10 mouse cellular contexts compared by ENCODE assay signal in the genomic region with DNA sequence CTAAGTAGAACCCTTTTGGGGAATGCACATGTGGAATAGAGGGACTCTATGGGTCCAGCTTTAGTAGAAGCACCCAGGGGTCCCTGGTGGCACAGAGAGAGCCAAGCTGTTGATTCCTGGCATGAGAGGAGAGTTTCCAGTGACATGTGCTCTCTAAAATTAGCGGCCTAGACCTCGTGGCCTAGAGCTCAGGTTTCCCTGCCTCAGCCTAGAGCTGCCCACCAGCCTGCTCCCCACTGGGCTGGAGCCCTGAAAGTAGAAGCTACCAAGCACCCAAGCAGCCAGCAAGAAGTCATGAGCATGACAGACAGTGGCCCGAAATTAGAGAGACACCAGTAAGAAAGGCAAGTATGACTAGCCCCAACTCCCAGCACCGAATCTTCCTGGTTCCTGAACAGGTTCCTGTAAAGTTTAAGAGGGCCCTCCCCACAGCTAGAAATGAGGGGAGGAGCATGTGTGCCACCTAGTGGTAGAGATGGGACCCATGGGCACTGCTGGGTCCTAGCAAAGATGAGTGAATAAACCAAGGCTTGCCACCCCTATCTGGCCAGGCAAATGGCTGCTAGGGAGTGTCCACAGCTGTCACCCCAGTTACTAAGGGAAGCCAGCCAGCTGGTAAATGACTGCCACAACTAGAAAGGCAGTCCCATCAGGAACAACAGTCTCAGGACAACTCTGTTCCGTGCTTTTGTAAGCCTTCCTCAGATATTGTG. TPM values are rescaled to one million over a fixed set of nuclear protein-coding genes. Genes with fewer than 3 reads are reported as not detected.
DNase-seq lines count a peak whose midpoint lies in the region; ATAC-seq and TF ChIP-seq lines count a peak whose summit lies in the region.
"Had no signal": no experiment of that assay in that cellular context is flagged by ENCODE, and none has a peak within 500 bp of the region (broad histone marks: within the 10 kb centered on the region; RNA-seq: fewer than 3 reads in every experiment).

No protein-coding gene starts in this region.

- no peak overlapping the region for H3K4me2 ChIP-seq in liver, embryonic 12.5 days
- no peak overlapping the region for H3K4me2 ChIP-seq in heart, postnatal 0 days (ENCODE audit: low read depth, low read length)
- no peak overlapping the region for H3K4me2 ChIP-seq in midbrain, embryonic 13.5 days (replicated peaks)
- H3K4me2 ChIP-seq: midbrain, embryonic 12.5 days had no signal

- ATAC-seq in liver, embryonic 12.5 days: no peak
- peak; percentile 96 for ATAC-seq in common myeloid progenitor, adult 5-6 weeks (replicated peaks; ENCODE audit: low read depth, poor library complexity, severe bottlenecking)
- peak; percentile 82 for ATAC-seq in heart, postnatal 0 days (ENCODE audit: insufficient read depth, low read depth)
- ATAC-seq in midbrain, embryonic 13.5 days: 0 out of 2 replicates have a peak, but pooled peaks have one; percentile 45

- H3K79me2 ChIP-seq in liver, adult 2 months (ENCODE audit: control insufficient read depth, insufficient read depth, low read length): no peaks in the 10 kb centered on the region

- DNase-seq in liver, adult 2 months (ENCODE audit: extremely low read depth, low read depth, low spot score): peak; percentile 17
- peak; percentile 18 for DNase-seq in T-cell, adult 2 months (ENCODE audit: low spot score)
- DNase-seq in heart, postnatal 0 days (ENCODE audit: low spot score): peak; percentile 44
- DNase-seq in kidney, postnatal 4 days: peak; percentile 56 to 72
- DNase-seq in thymus, postnatal 0 days (ENCODE audit: low spot score): peak; percentile 47

- no peak for TF ChIP-seq POLR2A in liver, adult 2 months (IDR thresholded peaks at IDR 0.05; ENCODE audit: extremely low read depth, insufficient read depth, low read length)

- no peak for TF ChIP-seq EP300 in heart, postnatal 0 days (IDR thresholded peaks at IDR 0.05; ENCODE audit: low read depth)

- no peak overlapping the region for H3K27ac ChIP-seq in liver, adult 2 months (replicated peaks; ENCODE audit: insufficient read depth, low read depth, low read length)
- H3K27ac ChIP-seq in liver, embryonic 12.5 days: no peak overlapping the region
- H3K27ac ChIP-seq in heart, postnatal 0 days (ENCODE audit: low read depth): peak overlapping the region; percentile 55
- no peak overlapping the region for H3K27ac ChIP-seq in midbrain, embryonic 13.5 days
- H3K27ac ChIP-seq: midbrain, embryonic 12.5 days had no signal

- whole genome bisulfite sequencing in liver, adult 2 months: 71% methylated on average over 5 of the region's 5 CpGs
- WGBS in liver, embryonic 12.5 days (ENCODE audit: insufficient replicate concordance): 67% methylated on average over 5 of the region's 5 CpGs
- WGBS in heart, postnatal 0 days: 44% methylated on average over 5 of the region's 5 CpGs
- 75% methylated on average over 5 of the region's 5 CpGs for WGBS in midbrain, embryonic 13.5 days

- no peaks in the 10 kb centered on the region for H3K4me1 ChIP-seq in liver, adult 2 months (ENCODE audit: control insufficient read depth, insufficient read depth, low read length)
- H3K4me1 ChIP-seq in liver, embryonic 12.5 days: no peaks in the 10 kb centered on the region
- H3K4me1 ChIP-seq in heart, postnatal 0 days (ENCODE audit: control insufficient read depth, insufficient read depth): no peaks in the 10 kb centered on the region
- H3K4me1 ChIP-seq in midbrain, embryonic 13.5 days (replicated peaks): no peaks in the 10 kb centered on the region
- H3K4me1 ChIP-seq: midbrain, embryonic 12.5 days had no signal

- H3K9me3 ChIP-seq in liver, embryonic 12.5 days (replicated peaks): no peaks in the 10 kb centered on the region
- no peaks in the 10 kb centered on the region for H3K9me3 ChIP-seq in heart, postnatal 0 days (replicated peaks; ENCODE audit: control insufficient read depth, low read length)
- no peaks in the 10 kb centered on the region for H3K9me3 ChIP-seq in midbrain, embryonic 13.5 days
- H3K9me3 ChIP-seq: midbrain, embryonic 12.5 days had no signal

- H3K27me3 ChIP-seq in liver, adult 2 months (ENCODE audit: control insufficient read depth, insufficient read depth, low read length): no peaks in the 10 kb centered on the region
- no peaks in the 10 kb centered on the region; the same call in 1 of the 2 replicates for H3K27me3 ChIP-seq in liver, embryonic 12.5 days (replicated peaks)
- H3K27me3 ChIP-seq in heart, postnatal 0 days (ENCODE audit: control insufficient read depth, insufficient read depth, low read length): no peaks in the 10 kb centered on the region
- H3K27me3 ChIP-seq in midbrain, embryonic 13.5 days: no peaks in the 10 kb centered on the region
- H3K27me3 ChIP-seq: midbrain, embryonic 12.5 days had no signal

- no peak overlapping the region for H3K4me3 ChIP-seq in liver, adult 2 months (ENCODE audit: insufficient read depth, low read depth, low read length)
- H3K4me3 ChIP-seq in liver, embryonic 12.5 days: no peak overlapping the region
- no peak overlapping the region for H3K4me3 ChIP-seq in heart, postnatal 0 days (ENCODE audit: low read depth, low read length)
- H3K4me3 ChIP-seq in midbrain, embryonic 13.5 days (replicated peaks): no peak overlapping the region
- H3K4me3 ChIP-seq: erythroblast, embryonic 14.5 days; midbrain, embryonic 12.5 days had no signal

- peak; percentile 71 for TF ChIP-seq CTCF in liver, adult 2 months (IDR thresholded peaks at IDR 0.05; ENCODE audit: low read depth, low read length)
- TF ChIP-seq CTCF in heart, postnatal 0 days (IDR thresholded peaks at IDR 0.05; ENCODE audit: low read depth): peak; percentile 67

- H3K36me3 ChIP-seq in liver, adult 2 months (ENCODE audit: control insufficient read depth, insufficient read depth, low read length): peaks cover 19% of the 10 kb centered on the region
- peaks cover 67% of the 10 kb centered on the region for H3K36me3 ChIP-seq in liver, embryonic 12.5 days
- H3K36me3 ChIP-seq in heart, postnatal 0 days (replicated peaks; ENCODE audit: control insufficient read depth, insufficient read depth, low read length): peaks cover 11% of the 10 kb centered on the region
- peaks cover 33% of the 10 kb centered on the region for H3K36me3 ChIP-seq in midbrain, embryonic 13.5 days

- H3K9ac ChIP-seq in liver, adult 2 months (ENCODE audit: low read depth, low read length): no peak overlapping the region
- H3K9ac ChIP-seq in liver, embryonic 12.5 days: no peak overlapping the region
- H3K9ac ChIP-seq in heart, postnatal 0 days (replicated peaks; ENCODE audit: low read depth, low read length): no peak overlapping the region
- no peak overlapping the region for H3K9ac ChIP-seq in midbrain, embryonic 13.5 days (replicated peaks)
- H3K9ac ChIP-seq: midbrain, embryonic 12.5 days had no signal

RNA-seq across cellular contexts. Expression of gene Slc6a8, which starts 18.1 kb away (rescaled TPM):
- total RNA-seq in liver, adult 2 months (2014; rRNA removed): 1.0 and 2.6 TPM in 2 replicates
- 2.3 and 5.2 TPM in 2 replicates for polyA plus RNA-seq in liver, adult 2 months (2012; rRNA removed)
- polyA plus RNA-seq in liver, embryonic 12.5 days (2016; fragmentation: Nextera tagmentation; extraction: Ambion mirVana): 1.3 and 1.8 TPM in 2 replicates
- 0.15 and 0.50 TPM in 2 replicates for total RNA-seq in common myeloid progenitor, adult 5-6 weeks (2017)
- 99.7 and 138 TPM in 2 replicates for total RNA-seq in heart, postnatal 0 days (2014; rRNA removed; ENCODE audit: low replicate concordance)
- polyA plus RNA-seq in heart, postnatal 0 days (2015; fragmentation: Nextera tagmentation; extraction: Ambion mirVana): 11.0 and 11.9 TPM in 2 replicates
- 6.3 and 6.4 TPM in 2 replicates for polyA plus RNA-seq in midbrain, embryonic 13.5 days (2015; fragmentation: Nextera tagmentation; extraction: Ambion mirVana)
- 5.1 TPM in 2 replicates for polyA plus RNA-seq in thymus, postnatal 0 days (2015; fragmentation: Nextera tagmentation; extraction: Ambion mirVana)
- polyA plus RNA-seq: erythroblast, embryonic 14.5 days had no signal

RNA-seq across cellular contexts. Expression of gene Bcap31, which starts 24.9 kb away (rescaled TPM):
- total RNA-seq in liver, adult 2 months (2014; rRNA removed): 154 and 168 TPM in 2 replicates
- 69.8 and 85.5 TPM in 2 replicates for polyA plus RNA-seq in liver, adult 2 months (2012; rRNA removed)
- 173 and 175 TPM in 2 replicates for polyA plus RNA-seq in liver, embryonic 12.5 days (2016; fragmentation: Nextera tagmentation; extraction: Ambion mirVana)
- 169 and 218 TPM in 2 replicates for total RNA-seq in common myeloid progenitor, adult 5-6 weeks (2017)
- total RNA-seq in heart, postnatal 0 days (2014; rRNA removed; ENCODE audit: low replicate concordance): 65.5 and 65.7 TPM in 2 replicates
- polyA plus RNA-seq in heart, postnatal 0 days (2015; fragmentation: Nextera tagmentation; extraction: Ambion mirVana): 148 and 159 TPM in 2 replicates
- polyA plus RNA-seq in midbrain, embryonic 13.5 days (2015; fragmentation: Nextera tagmentation; extraction: Ambion mirVana): 116 and 118 TPM in 2 replicates
- 292 and 314 TPM in 2 replicates for polyA plus RNA-seq in thymus, postnatal 0 days (2015; fragmentation: Nextera tagmentation; extraction: Ambion mirVana)

RNA-seq across cellular contexts. Expression of gene Abcd1, which starts 25.3 kb away (rescaled TPM):
- total RNA-seq in liver, adult 2 months (2014; rRNA removed): 8.6 and 9.3 TPM in 2 replicates
- polyA plus RNA-seq in liver, adult 2 months (2012; rRNA removed): 24.3 and 26.2 TPM in 2 replicates
- polyA plus RNA-seq in liver, embryonic 12.5 days (2016; fragmentation: Nextera tagmentation; extraction: Ambion mirVana): 9.9 and 10.6 TPM in 2 replicates
- total RNA-seq in common myeloid progenitor, adult 5-6 weeks (2017): 12.0 and 16.9 TPM in 2 replicates
- 22.0 and 27.4 TPM in 2 replicates for total RNA-seq in heart, postnatal 0 days (2014; rRNA removed; ENCODE audit: low replicate concordance)
- polyA plus RNA-seq in heart, postnatal 0 days (2015; fragmentation: Nextera tagmentation; extraction: Ambion mirVana): 14.1 and 14.3 TPM in 2 replicates
- polyA plus RNA-seq in midbrain, embryonic 13.5 days (2015; fragmentation: Nextera tagmentation; extraction: Ambion mirVana): 9.6 and 11.8 TPM in 2 replicates
- polyA plus RNA-seq in thymus, postnatal 0 days (2015; fragmentation: Nextera tagmentation; extraction: Ambion mirVana): 29.4 and 34.3 TPM in 2 replicates

RNA-seq across cellular contexts. Expression of gene Pnck, which starts 31.2 kb away (rescaled TPM):
- total RNA-seq in liver, adult 2 months (2014; rRNA removed): not detected in 2 replicates
- polyA plus RNA-seq in liver, adult 2 months (2012; rRNA removed): 0.07 TPM in 1 of 2 replicates, not detected in the other
- 1.2 and 1.4 TPM in 2 replicates for polyA plus RNA-seq in liver, embryonic 12.5 days (2016; fragmentation: Nextera tagmentation; extraction: Ambion mirVana)
- 0.18 and 2.0 TPM in 2 replicates for total RNA-seq in common myeloid progenitor, adult 5-6 weeks (2017)
- 2.7 and 14.8 TPM in 2 replicates for total RNA-seq in heart, postnatal 0 days (2014; rRNA removed; ENCODE audit: low replicate concordance)
- 9.9 and 12.0 TPM in 2 replicates for polyA plus RNA-seq in heart, postnatal 0 days (2015; fragmentation: Nextera tagmentation; extraction: Ambion mirVana)
- 91.5 and 99.5 TPM in 2 replicates for polyA plus RNA-seq in midbrain, embryonic 13.5 days (2015; fragmentation: Nextera tagmentation; extraction: Ambion mirVana)
- 5.4 and 6.4 TPM in 2 replicates for polyA plus RNA-seq in thymus, postnatal 0 days (2015; fragmentation: Nextera tagmentation; extraction: Ambion mirVana)
- polyA plus RNA-seq: erythroblast, embryonic 14.5 days had no signal

RNA-seq across cellular contexts. Expression of gene Dusp9, which starts 51.9 kb away (rescaled TPM):
- 0.07 TPM in 1 of 2 replicates, not detected in the other for total RNA-seq in liver, adult 2 months (2014; rRNA removed)
- 0.04 TPM in 1 of 2 replicates, not detected in the other for polyA plus RNA-seq in liver, adult 2 months (2012; rRNA removed)
- 55.2 and 56.5 TPM in 2 replicates for polyA plus RNA-seq in liver, embryonic 12.5 days (2016; fragmentation: Nextera tagmentation; extraction: Ambion mirVana)
- total RNA-seq in common myeloid progenitor, adult 5-6 weeks (2017): 0.78 and 1.0 TPM in 2 replicates
- total RNA-seq in heart, postnatal 0 days (2014; rRNA removed; ENCODE audit: low replicate concordance): 0.39 and 2.2 TPM in 2 replicates
- 0.12 and 0.19 TPM in 2 replicates for polyA plus RNA-seq in heart, postnatal 0 days (2015; fragmentation: Nextera tagmentation; extraction: Ambion mirVana)
- 0.79 and 1.2 TPM in 2 replicates for polyA plus RNA-seq in midbrain, embryonic 13.5 days (2015; fragmentation: Nextera tagmentation; extraction: Ambion mirVana)
- polyA plus RNA-seq in thymus, postnatal 0 days (2015; fragmentation: Nextera tagmentation; extraction: Ambion mirVana): 0.35 and 0.46 TPM in 2 replicates
